Mouse (Mus musculus) liver, adult (tissue): ENCODE results near the gene Wfdc6a.
"Not testable (repeated sequence)": the region's sequence is repeated elsewhere in the genome, so short reads cannot be mapped to it uniquely, and the experiment has no call there.

Source experiments
- GATA4 ChIP-seq: IDR thresholded peaks from 2 replicates; pipeline ENCODE4 v1.6.1; 2014; ENCODE audit warnings: mild to moderate bottlenecking, low read length; ENCODE audit not compliant: insufficient replicate concordance

Wfdc6a gene

DNA sequence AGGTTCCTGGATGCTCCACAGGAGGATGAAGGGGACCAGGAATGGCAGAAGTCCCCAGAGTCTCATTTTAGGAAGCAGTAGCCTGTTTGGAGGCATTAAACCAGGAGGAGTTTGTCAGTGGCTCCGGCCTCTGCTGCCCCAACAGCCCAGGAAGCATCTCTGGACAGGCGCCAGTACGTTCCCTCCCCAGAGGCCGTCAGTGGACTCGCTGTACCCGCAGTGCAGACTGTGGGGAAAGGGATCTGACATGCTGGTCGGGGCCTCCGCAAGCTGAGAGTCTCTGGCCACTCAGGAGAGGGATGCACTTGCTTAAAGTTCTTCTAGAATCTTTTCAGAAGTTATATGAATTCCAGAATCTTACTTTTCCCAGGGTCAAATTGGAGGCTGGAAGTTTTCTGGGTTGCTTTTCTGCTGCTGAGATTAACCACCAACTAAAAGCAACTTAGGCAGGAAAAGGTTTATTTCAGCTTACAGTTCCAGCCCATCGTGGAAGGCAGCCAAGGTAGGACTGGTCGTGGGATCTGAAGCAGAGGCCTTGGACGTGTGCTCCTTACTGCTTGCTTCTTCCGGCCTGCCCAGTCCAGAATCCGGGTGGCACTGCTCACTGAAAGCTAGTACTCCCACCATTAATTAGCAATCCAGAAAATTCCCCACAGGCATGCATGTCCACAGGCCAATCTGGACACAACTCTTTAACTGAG is at the start of gene Wfdc6a:
TSS of gene Wfdc6a (minus strand) at position 423 of the 701 bp plus-strand sequence.
- not testable (repeated sequence) for TF ChIP-seq GATA4

DNA sequence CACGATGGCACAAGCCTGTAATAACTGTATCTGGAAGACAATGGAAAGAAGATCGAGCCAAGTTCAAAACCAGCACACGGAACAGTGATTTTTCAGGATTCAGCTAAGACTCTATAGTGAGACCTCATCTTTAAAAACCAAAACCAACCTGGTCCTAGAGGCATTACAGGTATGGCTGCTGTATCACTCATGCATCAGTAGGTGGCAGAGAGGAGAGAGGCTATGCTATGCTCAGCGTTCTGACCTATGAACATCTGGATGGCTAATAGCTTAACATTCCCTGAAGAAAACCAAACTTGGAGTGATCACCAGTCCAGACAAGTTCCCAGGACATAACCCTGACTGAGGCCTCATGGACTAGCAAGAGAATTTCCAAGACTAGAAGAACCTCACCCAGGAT is 36.5 kb upstream of the Wfdc6a start:
- TF ChIP-seq GATA4 = no peak

DNA sequence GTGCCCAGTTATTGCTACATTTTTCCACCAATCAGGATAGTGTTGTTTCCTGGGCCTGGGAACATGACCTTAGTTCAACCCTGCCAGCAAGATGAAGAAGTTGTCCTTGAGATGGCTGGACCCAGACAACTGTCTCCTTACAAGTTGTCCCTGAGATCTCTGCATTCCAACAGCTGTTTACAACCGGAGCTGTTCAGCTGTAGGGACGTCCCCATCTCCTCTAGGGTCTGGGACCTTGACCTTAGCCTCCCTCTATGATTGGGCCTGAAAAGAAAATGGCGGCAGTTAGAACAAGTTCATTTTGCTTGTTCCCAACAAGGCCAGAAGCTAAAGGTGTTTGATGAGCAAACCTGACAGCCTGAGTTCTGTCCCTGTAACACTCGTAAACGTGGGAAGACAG is 33.8 kb upstream of the Wfdc6a start:
- no peak for TF ChIP-seq GATA4

DNA sequence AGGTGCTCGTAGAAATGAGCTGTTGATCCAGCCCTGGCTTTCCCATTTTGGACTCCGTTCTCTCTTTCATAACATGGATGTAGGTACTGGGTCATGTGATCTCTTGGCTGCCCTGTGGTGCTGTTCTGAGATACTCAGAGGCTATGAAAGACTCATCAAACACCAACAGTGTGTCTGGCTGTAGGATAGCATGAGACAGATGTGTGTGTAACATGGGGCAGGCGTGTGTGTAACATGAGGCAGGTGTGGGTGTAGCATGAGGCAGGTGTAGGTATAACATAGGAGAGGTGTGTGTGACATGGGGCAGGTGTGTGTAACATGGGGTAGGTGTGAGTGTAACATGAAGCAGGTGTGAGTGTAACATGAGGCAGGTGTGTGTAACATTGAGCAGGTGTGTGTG is 30.1 kb upstream of the Wfdc6a start:
- no peak for TF ChIP-seq GATA4

DNA sequence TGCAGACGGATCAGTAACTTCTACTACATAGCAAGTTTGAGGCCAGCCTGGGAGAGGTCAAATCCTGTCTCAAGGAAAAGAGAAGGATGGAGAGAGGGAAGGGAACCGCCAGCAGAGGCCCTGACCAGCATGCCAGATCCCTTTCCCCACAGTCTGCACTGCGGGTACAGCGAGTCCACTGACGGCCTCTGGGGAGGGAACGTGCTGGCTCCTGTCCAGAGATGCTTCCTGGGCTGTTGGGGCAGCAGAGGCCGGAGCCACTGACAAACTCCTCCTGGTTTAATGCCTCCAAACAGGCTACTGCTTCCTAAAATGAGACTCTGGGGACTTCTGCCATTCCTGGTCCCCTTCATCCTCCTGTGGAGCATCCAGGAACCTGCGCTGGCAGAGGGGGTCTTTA is 28.2 kb upstream of the Wfdc6a start, which contains the start of the genes Wfdc6b and Wfdc8:
TSS of gene Wfdc6b (plus strand) at position 52 of the 400 bp plus-strand sequence.
TSS of gene Wfdc8 (minus strand) at position 156 of the 400 bp plus-strand sequence.
- not testable (repeated sequence) for TF ChIP-seq GATA4

DNA sequence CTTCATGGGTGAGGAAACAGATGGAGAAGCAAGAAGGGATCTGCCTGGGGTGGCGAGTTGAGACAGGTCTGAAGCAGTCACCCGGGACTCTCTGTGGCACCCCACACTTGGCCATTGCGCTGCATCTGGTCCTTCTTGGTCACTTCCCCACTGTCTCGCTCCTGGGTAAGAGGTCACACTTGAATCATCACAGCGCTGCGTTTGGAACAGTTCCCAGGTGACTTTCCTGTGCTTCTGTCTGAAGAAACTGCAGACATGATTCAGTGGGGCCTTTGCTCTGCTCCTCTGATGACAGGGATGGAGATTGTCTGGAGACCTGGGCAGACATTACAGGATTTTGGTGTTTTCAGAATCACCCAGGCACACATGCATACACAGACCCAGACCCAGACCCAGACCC is 23.5 kb upstream of the Wfdc6a start:
- TF ChIP-seq GATA4 = no peak

DNA sequence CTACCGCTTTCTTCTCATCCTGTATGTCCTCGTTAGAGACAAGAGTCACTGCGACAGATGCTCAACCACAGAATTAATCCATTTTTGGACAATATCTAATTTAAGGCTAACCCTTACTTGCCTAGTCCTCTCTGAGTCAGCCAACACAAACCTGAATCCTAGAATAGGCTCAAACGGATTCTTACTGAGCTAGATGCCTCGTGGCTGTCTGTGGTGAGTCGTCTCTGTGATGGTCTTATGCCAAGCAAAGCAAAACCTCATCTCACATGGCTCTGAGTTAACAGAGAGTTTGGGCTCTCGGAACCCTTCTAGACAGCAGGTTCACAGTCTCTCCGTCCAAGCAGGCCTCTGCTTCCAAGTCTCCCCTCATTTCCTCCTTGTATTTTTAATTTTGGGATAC is 19.2 kb upstream of the Wfdc6a start:
- TF ChIP-seq GATA4 = no peak

DNA sequence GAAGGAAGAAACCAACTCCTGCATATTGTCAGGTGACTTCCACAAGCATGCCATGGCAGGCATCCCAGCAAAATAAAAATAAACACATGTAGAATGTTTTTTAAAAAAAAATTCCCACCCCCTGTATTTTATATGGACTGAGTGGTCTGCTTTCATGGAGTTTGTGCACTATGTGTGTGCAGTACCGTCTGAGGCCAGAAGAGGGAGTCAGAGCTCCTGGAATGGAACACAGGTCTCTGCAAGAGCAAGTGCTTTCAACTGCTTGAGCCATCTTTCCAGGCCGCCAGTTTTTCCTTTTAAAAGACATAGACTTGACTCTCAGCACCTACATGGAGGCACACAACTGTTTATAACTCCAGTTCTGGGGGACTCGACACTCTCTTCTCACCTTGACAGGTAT is 18.2 kb upstream of the Wfdc6a start:
- TF ChIP-seq GATA4 = no peak

DNA sequence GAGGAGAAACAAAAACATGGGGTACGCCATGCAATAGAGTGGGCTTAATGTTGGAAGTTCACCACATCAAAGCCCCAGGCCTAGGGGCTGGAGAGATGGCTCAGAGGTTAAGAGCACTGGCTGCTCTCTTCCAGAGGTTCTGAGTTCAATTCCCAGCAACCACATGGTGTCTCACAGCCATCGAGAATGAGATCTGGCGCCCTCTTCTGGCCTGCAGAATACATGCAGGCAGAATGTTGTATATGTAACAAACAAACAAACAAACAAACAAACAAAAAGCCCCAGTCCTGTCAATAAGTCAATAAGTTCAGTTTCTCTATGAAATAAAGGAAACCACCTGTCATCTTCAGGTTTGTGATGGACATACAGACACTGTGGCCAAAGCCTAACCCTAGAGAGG is 14.9 kb upstream of the Wfdc6a start:
- no peak for TF ChIP-seq GATA4

DNA sequence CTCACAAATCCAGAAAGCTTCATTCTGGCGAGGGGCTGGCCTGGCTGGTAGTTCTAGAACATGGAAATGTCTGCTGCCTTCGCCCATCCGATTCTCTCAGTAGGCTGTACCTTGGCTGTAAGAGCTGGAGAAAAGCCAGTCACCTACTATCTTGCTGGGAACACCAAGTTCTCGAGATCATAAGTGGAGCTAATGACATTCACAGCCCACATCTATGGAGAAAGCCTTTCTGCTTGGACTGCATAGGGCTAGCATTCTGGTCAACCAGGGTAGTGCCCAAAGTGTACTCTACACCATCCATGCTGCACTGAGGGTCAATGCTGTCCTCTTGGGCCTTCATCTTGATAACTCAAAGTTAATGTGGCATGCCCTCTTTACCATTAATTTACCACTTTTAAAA is 8.2 kb upstream of the Wfdc6a start, which contains the start of gene Eppin:
TSS of gene Eppin (minus strand) at position 101 of the 400 bp plus-strand sequence.
- no peak for TF ChIP-seq GATA4

DNA sequence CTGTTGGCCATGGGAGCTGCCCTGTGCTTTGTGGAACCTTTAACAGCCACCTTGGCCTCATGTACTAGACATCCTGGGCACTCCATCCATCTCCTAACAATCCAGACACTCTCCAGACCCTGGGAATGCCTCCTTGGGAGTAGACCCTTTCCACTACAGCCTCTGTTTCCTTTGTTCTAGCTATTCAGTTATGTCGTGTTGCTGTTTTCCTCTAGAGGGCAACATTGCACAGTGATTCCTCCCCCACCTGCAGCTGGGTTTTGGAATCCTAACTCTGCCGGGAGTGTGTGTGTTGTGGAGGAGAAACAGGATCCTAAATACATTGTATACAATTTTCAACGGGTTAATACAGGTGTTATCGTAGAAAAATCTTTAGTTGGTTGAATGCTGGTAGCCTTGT is 6.8 kb upstream of the Wfdc6a start:
- TF ChIP-seq GATA4 = no peak

DNA sequence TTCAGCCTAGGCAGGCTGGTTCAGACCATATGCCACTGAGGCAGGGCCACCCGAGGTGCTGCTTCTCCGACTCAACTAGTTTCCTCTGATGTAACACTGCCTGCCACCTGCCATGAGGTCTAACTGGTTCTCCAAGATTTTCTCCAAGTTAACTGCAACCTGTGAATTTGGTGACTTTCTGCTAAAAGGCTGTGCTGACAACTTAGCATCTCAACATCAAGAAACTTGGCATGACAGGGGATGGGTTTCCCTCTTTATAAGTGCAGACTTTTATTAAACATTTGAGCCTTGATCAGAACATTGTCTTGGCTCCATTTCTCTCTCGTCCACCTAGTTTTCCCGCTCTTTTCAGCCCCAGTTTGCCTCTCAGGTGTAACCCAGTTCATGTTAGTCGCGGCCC is 11.9 kb downstream of the Wfdc6a start, which contains the start of gene Spint3:
TSS of gene Spint3 (minus strand) at position 101 of the 400 bp plus-strand sequence.
- TF ChIP-seq GATA4 = not testable (repeated sequence)

DNA sequence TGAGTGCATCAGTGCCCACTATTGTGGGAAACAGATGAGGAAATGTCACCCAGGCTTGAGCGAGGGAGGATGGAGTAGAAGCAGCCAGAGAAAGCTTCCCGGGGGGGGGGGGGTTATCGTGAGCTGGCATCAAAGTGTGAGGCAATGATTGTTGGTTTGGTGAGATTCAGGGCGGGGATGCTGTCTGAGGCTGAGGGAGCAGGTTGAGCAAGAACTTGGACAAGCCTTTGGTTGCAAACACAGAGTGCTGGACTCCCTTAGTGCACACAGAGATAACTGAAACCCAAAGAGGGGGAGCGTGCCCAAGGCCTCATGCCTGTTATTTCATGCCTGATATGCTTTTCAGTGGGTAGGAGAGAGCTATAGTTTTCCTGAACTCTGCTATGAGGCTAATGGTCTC is 17.8 kb downstream of the Wfdc6a start:
- TF ChIP-seq GATA4 = no peak; the same call in 1 of the 2 replicates

DNA sequence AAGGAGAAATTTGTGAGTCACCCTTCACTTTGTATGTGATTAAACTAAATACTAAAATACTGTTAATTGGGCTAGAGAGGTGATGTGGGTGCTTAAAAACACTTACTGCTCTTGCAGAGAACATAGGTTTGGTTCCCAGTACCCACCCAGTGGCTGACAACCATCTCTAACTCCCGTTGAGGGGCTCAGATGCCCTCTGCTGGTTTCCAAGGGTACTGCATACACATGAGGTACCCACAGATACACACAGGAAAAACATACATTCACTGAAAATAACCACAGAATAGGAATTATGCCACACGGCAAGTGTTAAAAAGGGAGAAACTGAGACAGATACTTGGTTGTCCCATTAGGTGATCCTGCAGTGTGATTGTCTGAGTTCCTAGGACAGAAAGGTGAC is 18.2 kb downstream of the Wfdc6a start:
- TF ChIP-seq GATA4 = no peak

DNA sequence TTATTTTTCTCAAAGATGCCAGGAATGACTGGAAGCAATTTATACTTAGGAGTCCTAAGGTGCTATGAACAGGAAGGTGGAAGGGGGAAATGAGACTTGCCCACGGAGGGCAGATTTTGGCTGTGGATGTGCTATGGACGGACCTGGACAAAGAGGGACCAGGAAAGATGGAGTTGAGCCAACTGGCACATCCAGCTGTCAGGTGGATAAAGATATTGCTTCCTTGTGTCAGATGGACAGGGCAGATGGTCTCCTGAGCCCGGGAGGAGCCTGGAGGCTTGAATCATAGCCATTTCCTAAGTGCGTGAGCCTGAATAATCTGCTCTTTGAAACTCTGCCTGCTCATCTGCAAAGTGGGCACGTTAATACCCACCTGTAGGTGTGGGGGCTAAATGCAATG is 20.9 kb downstream of the Wfdc6a start:
- TF ChIP-seq GATA4 = no peak

DNA sequence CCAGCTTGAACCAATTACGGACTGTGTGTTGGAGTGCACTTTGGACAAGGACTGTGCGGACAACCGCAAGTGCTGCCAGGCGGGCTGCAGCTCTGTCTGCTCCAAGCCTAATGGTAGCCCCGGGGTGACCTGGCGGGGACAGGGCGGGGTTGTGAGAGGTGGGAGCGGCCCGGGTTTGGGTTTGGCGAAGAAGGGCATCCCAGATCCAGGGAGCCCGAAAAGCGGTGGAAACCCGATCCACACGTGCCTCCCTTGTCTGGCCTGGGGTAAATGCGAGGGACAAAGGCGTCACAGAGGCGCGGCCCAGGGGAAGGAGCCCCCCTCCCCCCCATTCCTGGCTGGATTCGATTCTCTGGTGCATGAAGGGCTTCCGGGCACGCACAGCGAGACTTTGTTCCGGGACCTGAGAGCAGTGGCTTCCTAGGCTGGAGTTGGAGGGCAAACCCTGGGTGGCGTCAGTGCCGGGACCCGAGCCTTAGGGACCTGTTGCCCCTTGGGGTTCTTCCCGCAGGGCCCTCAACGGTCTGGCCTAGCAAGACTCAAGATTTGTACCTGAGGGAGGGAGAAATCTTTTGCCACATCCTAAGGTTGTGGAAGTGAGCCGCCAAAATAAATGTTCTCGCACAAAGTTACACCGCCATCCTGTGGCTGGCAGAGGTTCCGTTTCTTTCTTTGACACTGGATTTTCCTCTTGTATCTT is 21.8 kb downstream of the Wfdc6a start:
- no peak for TF ChIP-seq GATA4
